Mouse (Mus musculus) stomach, postnatal 0 days (tissue): Measurements from ENCODE around the gene Parp8.

Source experiments
- CTCF ChIP-seq: IDR thresholded peaks from 2 replicates; pipeline ENCODE4 v1.5.1; 2016; ENCODE audit warnings: antibody characterized with exemption, low read depth, mild to moderate bottlenecking, moderate library complexity
- EP300 ChIP-seq: optimal IDR thresholded peaks from 2 replicates; pipeline ENCODE3; 2016; ENCODE audit warnings: antibody characterized with exemption

GRCm38 (mm10) chr13:116811456-116811855 lies 213.9 kb downstream of the Parp8 start:
- no peak for TF ChIP-seq CTCF
- TF ChIP-seq EP300 = no peak
